Mouse (Mus musculus): Measurements from ENCODE around the gene Rin3. TPM values are rescaled to one million over a fixed set of nuclear protein-coding genes. Genes with fewer than 3 reads are reported as not detected.

Gene Rin3
- polyA plus RNA-seq, 1 experiment from 2014 or later = 5.0 TPM

- H3K27me3 ChIP-seq (ENCODE audit: control insufficient read depth, insufficient read depth, low read length) = peaks cover 9% of the 10 kb centered on the region; the same call in 1 of the 2 replicates
- ATAC-seq (ENCODE audit: low FRiP score) (no peak), DNase-seq (ENCODE audit: low spot score) (no peak)
- no peaks in the 10 kb centered on the region for H3K36me3 ChIP-seq (ENCODE audit: control insufficient read depth, insufficient read depth, low read length)
- 72% methylated on average over 9 of the region's 9 CpGs for WGBS
- H3K27ac ChIP-seq (ENCODE audit: low read depth, low read length) = no peak overlapping the region
- H3K9me3 ChIP-seq (ENCODE audit: control insufficient read depth, low read length) = no peaks in the 10 kb centered on the region
- H3K4me3 ChIP-seq (ENCODE audit: low read depth, low read length) = no peak overlapping the region
- H3K4me2 ChIP-seq (replicated peaks; ENCODE audit: low read depth, low read length) = no peak overlapping the region
- no peak overlapping the region for H3K9ac ChIP-seq (ENCODE audit: low read depth, low read length)
- peaks cover 4% of the 10 kb centered on the region for H3K4me1 ChIP-seq (replicated peaks; ENCODE audit: control insufficient read depth, insufficient read depth, low read length)
These were observed 112.7 kb downstream of the Rin3 start for GRCm38 (mm10) chr12:102395537-102395936.

- DNase-seq (ENCODE audit: low spot score) = peak; percentile 50
- Histone ChIP-seq H3K9ac (ENCODE audit: low read depth, low read length) (no peak overlapping the region; the same call in 1 of the 2 replicates), H3K4me3 (ENCODE audit: low read depth, low read length) (no peak overlapping the region), H3K9me3 (ENCODE audit: control insufficient read depth, low read length) (no peaks in the 10 kb centered on the region), H3K27ac (ENCODE audit: low read depth, low read length) (no peak overlapping the region), H3K4me1 (replicated peaks; ENCODE audit: control insufficient read depth, insufficient read depth, low read length) (peaks cover 4% of the 10 kb centered on the region), H3K4me2 (replicated peaks; ENCODE audit: low read depth, low read length) (no peak overlapping the region), H3K36me3 (ENCODE audit: control insufficient read depth, insufficient read depth, low read length) (no peaks in the 10 kb centered on the region), H3K27me3 (ENCODE audit: control insufficient read depth, insufficient read depth, low read length) (peaks cover 9% of the 10 kb centered on the region; the same call in 1 of the 2 replicates)
- 30% methylated on average over 19 of the region's 19 CpGs for WGBS
- peak; percentile 61 for ATAC-seq (ENCODE audit: low FRiP score)
These were observed 113.4 kb downstream of the Rin3 start for GRCm38 (mm10) chr12:102395998-102396991.

DNA sequence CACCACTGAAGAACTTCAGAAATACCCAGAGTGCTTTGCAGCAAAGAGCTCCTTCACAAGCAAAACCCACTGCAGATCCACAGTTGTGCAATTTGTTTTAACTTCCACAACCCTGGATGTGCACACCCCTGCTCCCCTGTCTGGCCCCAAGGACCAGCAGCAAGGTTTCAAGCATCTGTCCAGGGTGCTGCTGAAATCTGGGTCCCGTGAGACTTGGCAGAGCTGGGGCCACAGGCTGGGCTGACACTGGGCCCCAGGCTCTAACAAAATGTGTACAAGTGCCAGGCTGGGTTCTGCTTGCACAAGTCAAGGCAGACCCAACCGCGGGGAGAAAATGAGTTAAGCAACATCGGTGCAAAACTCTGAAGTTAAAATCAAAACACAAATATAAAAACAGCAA, 115.7 kb downstream of the Rin3 start:
- WGBS = 91% methylated on average over 4 of the region's 4 CpGs
- ATAC-seq (ENCODE audit: low FRiP score) = no peak

DNA sequence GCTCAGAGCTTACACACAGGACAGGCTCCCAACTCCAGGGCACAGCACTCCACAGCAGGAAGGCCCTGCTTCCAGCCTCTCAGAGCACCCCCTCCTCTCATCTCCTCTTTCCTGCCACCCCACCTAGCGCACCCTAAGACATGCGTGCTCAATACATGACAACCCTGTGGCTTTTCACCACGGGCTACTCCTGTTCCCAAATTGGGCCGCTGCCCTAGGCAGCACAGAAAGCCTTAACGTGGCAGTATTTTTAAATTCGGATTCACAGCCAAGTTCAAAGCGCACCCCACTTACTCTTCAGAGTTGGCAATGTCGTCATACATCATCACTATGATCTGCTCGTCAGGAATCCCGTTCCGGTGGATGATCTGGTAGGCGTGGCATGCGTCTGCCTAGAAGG, 130.3 kb downstream of the Rin3 start:
- H3K4me1 ChIP-seq (replicated peaks; ENCODE audit: control insufficient read depth, insufficient read depth, low read length) = no peaks in the 10 kb centered on the region
- no peaks in the 10 kb centered on the region for H3K9me3 ChIP-seq (ENCODE audit: control insufficient read depth, low read length)
- no peak overlapping the region for H3K4me3 ChIP-seq (ENCODE audit: low read depth, low read length)
- H3K27ac ChIP-seq (ENCODE audit: low read depth, low read length) = no peak overlapping the region
- H3K9ac ChIP-seq (ENCODE audit: low read depth, low read length) = no peak overlapping the region
- WGBS = 93% methylated on average over 13 of the region's 13 CpGs
- no peak for DNase-seq (ENCODE audit: low spot score)
- H3K36me3 ChIP-seq (ENCODE audit: control insufficient read depth, insufficient read depth, low read length) = no peaks in the 10 kb centered on the region
- H3K4me2 ChIP-seq (replicated peaks; ENCODE audit: low read depth, low read length) = no peak overlapping the region
- H3K27me3 ChIP-seq (ENCODE audit: control insufficient read depth, insufficient read depth, low read length) = no peaks in the 10 kb centered on the region
- no peak for ATAC-seq (ENCODE audit: low FRiP score)

More for the DNA sequence above, 115.7 kb downstream of the Rin3 start:
- peaks cover 9% of the 10 kb centered on the region; the same call in 1 of the 2 replicates for H3K27me3 ChIP-seq (ENCODE audit: control insufficient read depth, insufficient read depth, low read length)
- H3K9ac ChIP-seq (ENCODE audit: low read depth, low read length) = no peak overlapping the region
- no peak overlapping the region for H3K27ac ChIP-seq (ENCODE audit: low read depth, low read length)
- no peaks in the 10 kb centered on the region for H3K36me3 ChIP-seq (ENCODE audit: control insufficient read depth, insufficient read depth, low read length)
- DNase-seq (ENCODE audit: low spot score) = no peak
- peaks cover 4% of the 10 kb centered on the region for H3K4me1 ChIP-seq (replicated peaks; ENCODE audit: control insufficient read depth, insufficient read depth, low read length)
- H3K4me3 ChIP-seq (ENCODE audit: low read depth, low read length) = no peak overlapping the region
- H3K4me2 ChIP-seq (replicated peaks; ENCODE audit: low read depth, low read length) = no peak overlapping the region
- no peaks in the 10 kb centered on the region for H3K9me3 ChIP-seq (ENCODE audit: control insufficient read depth, low read length)

DNA sequence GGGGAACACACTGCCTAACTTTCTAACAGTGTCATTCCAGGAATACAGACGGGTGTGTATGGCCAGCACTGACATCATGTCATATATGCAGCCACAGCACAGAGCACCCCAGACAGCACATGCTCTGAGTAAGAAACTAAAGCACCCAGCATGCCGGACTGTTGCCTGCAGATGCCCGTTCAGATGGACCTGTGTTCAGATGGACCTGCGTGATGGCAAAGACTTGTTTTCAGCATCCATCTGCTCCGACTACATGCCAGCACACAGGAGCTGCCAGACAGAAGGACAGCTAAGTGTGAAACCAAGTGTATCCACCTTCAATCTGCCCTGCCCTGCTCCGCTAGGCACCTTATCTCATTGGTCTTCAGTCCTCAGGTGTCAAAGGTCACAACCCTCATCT, 131.8 kb downstream of the Rin3 start:
- ATAC-seq (ENCODE audit: low FRiP score) (no peak), DNase-seq (ENCODE audit: low spot score) (no peak)
- Histone ChIP-seq H3K27me3 (ENCODE audit: control insufficient read depth, insufficient read depth, low read length) (no peaks in the 10 kb centered on the region), H3K27ac (ENCODE audit: low read depth, low read length) (no peak overlapping the region), H3K9ac (ENCODE audit: low read depth, low read length) (no peak overlapping the region), H3K4me1 (replicated peaks; ENCODE audit: control insufficient read depth, insufficient read depth, low read length) (no peaks in the 10 kb centered on the region), H3K36me3 (ENCODE audit: control insufficient read depth, insufficient read depth, low read length) (no peaks in the 10 kb centered on the region), H3K4me2 (replicated peaks; ENCODE audit: low read depth, low read length) (no peak overlapping the region), H3K4me3 (ENCODE audit: low read depth, low read length) (no peak overlapping the region), H3K9me3 (ENCODE audit: control insufficient read depth, low read length) (no peaks in the 10 kb centered on the region)
- 91% methylated on average over 6 of the region's 6 CpGs for WGBS

GRCm38 (mm10) chr12:102416391-102416837, 133.6 kb downstream of the Rin3 start:
- DNase-seq (ENCODE audit: low spot score) (no peak), ATAC-seq (ENCODE audit: low FRiP score) (no peak)
- Histone ChIP-seq H3K27ac (ENCODE audit: low read depth, low read length) (no peak overlapping the region), H3K9me3 (ENCODE audit: control insufficient read depth, low read length) (no peaks in the 10 kb centered on the region), H3K4me2 (replicated peaks; ENCODE audit: low read depth, low read length) (no peak overlapping the region), H3K9ac (ENCODE audit: low read depth, low read length) (no peak overlapping the region), H3K36me3 (ENCODE audit: control insufficient read depth, insufficient read depth, low read length) (no peaks in the 10 kb centered on the region), H3K27me3 (ENCODE audit: control insufficient read depth, insufficient read depth, low read length) (no peaks in the 10 kb centered on the region), H3K4me1 (replicated peaks; ENCODE audit: control insufficient read depth, insufficient read depth, low read length) (no peaks in the 10 kb centered on the region), H3K4me3 (ENCODE audit: low read depth, low read length) (no peak overlapping the region)
- 47% methylated on average over 7 of the region's 7 CpGs for WGBS

DNA sequence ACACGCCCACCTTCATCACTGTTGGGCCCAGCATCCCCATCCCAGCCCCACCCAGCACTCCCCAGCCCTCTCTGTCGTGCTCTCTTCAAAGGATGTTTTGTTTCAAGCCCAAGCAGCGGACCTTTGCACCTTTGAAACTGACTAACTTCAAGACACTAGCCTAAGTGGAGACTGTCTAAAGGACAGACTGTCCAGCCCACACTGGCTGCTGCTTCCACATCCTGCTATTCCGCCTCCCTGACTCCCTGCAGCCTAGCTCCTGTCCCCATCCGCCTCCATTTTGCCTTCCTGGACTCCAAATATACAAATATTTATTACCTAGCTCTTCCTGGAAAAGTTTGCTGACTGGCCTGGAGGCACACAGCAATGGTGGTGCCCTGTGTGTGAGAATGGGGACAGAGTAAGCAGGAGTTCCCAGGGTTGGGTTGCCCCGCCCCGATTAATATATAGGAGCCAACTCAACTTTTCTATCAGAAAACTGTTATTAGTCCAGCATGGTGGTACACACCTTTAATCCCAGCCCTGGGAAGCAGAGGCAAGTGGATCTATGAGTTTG, 134.2 kb downstream of the Rin3 start:
- H3K9ac ChIP-seq (ENCODE audit: low read depth, low read length) = no peak overlapping the region
- H3K4me3 ChIP-seq (ENCODE audit: low read depth, low read length) = no peak overlapping the region
- no peak overlapping the region for H3K27ac ChIP-seq (ENCODE audit: low read depth, low read length)
- no peak for ATAC-seq (ENCODE audit: low FRiP score)
- H3K4me1 ChIP-seq (replicated peaks; ENCODE audit: control insufficient read depth, insufficient read depth, low read length) = no peaks in the 10 kb centered on the region
- no peaks in the 10 kb centered on the region for H3K36me3 ChIP-seq (ENCODE audit: control insufficient read depth, insufficient read depth, low read length)
- WGBS = 65% methylated on average over 7 of the region's 7 CpGs
- H3K4me2 ChIP-seq (replicated peaks; ENCODE audit: low read depth, low read length) = no peak overlapping the region
- no peak for DNase-seq (ENCODE audit: low spot score)
- H3K9me3 ChIP-seq (ENCODE audit: control insufficient read depth, low read length) = no peaks in the 10 kb centered on the region
- H3K27me3 ChIP-seq (ENCODE audit: control insufficient read depth, insufficient read depth, low read length) = no peaks in the 10 kb centered on the region

DNA sequence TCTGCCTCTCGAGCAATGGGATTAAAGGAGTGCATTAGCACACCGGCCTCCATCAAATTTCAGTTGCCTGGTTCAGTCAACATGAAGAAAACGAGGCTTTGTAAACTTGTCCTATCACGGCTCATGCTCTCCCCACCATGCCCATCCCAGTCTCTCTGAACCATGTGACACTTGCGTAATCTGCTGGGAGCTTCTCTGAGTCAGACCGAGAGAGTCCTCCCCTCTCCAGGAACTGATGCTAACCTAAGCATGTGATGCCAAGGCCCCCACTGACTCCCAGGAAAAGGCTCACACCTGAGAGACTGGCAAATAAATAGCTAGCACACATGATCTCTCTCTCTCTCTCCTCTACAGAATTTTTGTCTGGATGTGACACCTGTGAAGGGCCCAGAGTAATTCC, 134.9 kb downstream of the Rin3 start:
- H3K4me3 ChIP-seq (ENCODE audit: low read depth, low read length) = no peak overlapping the region
- no peaks in the 10 kb centered on the region for H3K4me1 ChIP-seq (replicated peaks; ENCODE audit: control insufficient read depth, insufficient read depth, low read length)
- H3K36me3 ChIP-seq (ENCODE audit: control insufficient read depth, insufficient read depth, low read length) = no peaks in the 10 kb centered on the region
- 92% methylated on average over 6 of the region's 6 CpGs for WGBS
- ATAC-seq (ENCODE audit: low FRiP score) (no peak), DNase-seq (ENCODE audit: low spot score) (no peak)
- no peak overlapping the region for H3K4me2 ChIP-seq (replicated peaks; ENCODE audit: low read depth, low read length)
- no peak overlapping the region for H3K9ac ChIP-seq (ENCODE audit: low read depth, low read length)
- no peaks in the 10 kb centered on the region for H3K9me3 ChIP-seq (ENCODE audit: control insufficient read depth, low read length)
- H3K27me3 ChIP-seq (ENCODE audit: control insufficient read depth, insufficient read depth, low read length) = no peaks in the 10 kb centered on the region
- no peak overlapping the region for H3K27ac ChIP-seq (ENCODE audit: low read depth, low read length)

Data from hindbrain, embryonic 11.5 days (tissue).